Mouse (Mus musculus): Measurements from ENCODE around the gene Ralb.

Ralb gene

GRCm38 (mm10) chr1:119504260-119505062, at the start of gene Ralb:
TSS of gene Ralb (minus strand) at chr1:119504794.
- DNase-seq (ENCODE audit: low read depth, low spot score) = peak; percentile 98

DNA sequence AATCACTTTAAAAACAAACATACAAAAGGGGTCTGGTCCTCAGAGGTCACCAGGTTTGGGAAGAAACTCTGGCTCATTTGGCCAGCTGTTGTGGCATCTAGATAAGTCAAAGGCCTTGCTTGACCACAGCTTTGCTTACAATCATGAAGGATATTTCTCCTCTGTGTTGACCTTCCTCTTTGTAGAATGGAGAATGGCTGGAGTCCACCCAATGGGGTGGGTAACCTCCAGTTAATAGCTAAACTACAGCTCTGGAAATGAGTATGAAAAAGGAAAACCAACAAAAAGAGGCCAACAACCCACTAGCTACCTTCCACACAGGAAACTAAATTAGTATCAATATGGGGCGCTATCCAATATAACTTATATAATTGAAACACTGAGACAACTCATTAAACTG, 47.1 kb upstream of the Ralb start:
- DNase-seq (ENCODE audit: low read depth, low spot score) = no peak

DNA sequence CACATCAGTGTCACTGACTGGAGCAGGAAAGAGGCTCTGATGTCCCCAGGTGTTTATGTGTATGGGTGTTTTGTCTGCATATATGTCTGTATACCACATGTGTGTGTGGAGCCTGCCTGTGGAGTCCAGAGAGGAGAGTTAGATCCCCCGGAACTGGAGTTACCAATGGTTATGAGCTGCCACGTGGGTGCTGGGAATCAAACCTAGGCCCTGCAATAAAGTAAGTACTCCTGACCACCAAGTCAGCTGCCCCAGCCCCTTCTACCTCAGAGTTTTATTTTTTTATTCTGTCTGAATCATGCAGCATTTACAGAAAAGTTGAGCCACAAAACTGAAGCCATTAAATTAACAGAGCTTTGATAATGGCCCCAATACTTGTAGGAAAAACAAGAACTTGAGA, 45.5 kb upstream of the Ralb start:
- no peak for DNase-seq (ENCODE audit: low read depth, low spot score)

DNA sequence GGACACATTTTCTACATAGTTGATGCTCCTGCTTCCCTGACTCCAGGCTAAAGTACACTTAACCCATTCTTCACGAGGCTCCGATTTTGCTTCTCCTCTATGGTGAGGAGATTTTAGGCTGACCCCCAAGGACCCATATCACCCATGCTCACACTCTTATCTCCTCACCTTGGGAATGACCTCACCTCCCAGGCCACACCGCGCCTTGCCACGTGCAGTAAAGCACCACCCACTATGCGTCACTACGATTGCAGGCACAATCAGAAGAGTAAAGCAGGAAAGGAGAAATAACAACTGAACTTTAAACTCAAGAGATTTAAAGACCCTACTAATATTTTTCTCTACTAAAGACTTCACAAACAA, 44.7 kb upstream of the Ralb start:
- DNase-seq (ENCODE audit: low read depth, low spot score) = no peak

GRCm38 (mm10) chr1:119548668-119549326, 44.2 kb upstream of the Ralb start:
- DNase-seq (ENCODE audit: low read depth, low spot score) = peak; percentile 78

GRCm38 (mm10) chr1:119546490-119546889, 41.9 kb upstream of the Ralb start:
- no peak for DNase-seq (ENCODE audit: low read depth, low spot score)

DNA sequence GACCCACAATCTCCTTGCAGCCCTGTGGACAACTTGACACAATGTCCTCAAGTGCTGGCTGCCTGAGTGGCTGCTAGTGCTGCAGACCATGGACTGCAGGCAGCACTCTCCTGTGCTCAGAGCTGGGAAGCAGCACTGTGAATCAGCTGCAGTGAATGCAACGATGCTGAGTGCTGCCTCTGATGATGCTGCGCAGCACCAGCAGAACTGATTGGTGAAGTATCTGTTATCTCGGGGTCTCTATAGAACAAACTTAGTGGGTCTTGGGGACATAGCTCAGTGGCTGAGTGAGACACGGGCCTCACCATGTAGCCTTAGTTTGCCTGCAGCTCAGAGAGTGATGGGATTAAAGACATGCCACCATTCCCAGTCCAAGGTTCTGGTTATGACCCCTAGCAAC, 41.1 kb upstream of the Ralb start:
- no peak for DNase-seq (ENCODE audit: low read depth, low spot score)

GRCm38 (mm10) chr1:119545164-119545563, 40.6 kb upstream of the Ralb start:
- DNase-seq (ENCODE audit: low read depth, low spot score) = no peak

- DNase-seq (ENCODE audit: low read depth, low spot score) = no peak
Observed at GRCm38 (mm10) chr1:119544611-119545155, 40.1 kb upstream of the Ralb start.

DNA sequence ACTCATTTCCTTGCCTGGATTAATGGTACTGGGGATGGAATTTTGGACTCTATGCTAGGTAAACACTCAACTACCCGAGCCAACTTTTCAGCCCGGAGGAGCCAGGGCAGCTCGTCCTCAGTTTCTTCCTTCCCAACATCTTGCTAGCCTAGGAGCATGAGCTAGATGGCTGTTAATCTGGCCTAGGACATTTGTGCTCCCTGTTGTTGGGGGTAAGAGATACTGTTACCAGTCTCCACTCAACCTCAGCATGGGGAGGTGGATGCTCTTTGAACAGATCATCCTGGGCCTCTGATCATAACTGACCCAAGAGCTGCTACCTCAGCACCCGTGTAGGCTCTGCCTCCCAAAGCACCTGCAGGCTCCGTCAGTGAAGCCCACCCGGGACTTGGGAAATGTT, 38.7 kb upstream of the Ralb start:
- DNase-seq (ENCODE audit: low read depth, low spot score) = no peak

DNA sequence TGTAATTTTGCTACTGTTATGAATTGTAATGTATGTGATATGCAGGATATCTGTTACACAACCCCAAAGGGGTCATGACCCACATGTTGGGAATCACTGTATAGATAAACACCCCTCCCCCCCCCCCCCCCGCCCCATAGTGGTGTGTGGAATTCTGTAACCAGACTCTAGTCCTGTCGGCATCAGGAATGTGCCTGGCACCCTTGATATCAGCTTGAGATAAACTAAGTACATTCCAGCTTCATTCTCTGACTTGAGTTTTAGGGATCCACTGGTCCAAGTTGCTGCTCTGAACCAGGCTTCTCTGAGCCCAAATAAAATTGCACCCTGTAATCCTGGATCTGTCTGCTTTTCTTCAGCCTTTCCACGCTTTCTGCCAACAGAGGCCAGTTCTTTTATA, 37.0 kb upstream of the Ralb start:
- DNase-seq (ENCODE audit: low read depth, low spot score) = no peak

DNA sequence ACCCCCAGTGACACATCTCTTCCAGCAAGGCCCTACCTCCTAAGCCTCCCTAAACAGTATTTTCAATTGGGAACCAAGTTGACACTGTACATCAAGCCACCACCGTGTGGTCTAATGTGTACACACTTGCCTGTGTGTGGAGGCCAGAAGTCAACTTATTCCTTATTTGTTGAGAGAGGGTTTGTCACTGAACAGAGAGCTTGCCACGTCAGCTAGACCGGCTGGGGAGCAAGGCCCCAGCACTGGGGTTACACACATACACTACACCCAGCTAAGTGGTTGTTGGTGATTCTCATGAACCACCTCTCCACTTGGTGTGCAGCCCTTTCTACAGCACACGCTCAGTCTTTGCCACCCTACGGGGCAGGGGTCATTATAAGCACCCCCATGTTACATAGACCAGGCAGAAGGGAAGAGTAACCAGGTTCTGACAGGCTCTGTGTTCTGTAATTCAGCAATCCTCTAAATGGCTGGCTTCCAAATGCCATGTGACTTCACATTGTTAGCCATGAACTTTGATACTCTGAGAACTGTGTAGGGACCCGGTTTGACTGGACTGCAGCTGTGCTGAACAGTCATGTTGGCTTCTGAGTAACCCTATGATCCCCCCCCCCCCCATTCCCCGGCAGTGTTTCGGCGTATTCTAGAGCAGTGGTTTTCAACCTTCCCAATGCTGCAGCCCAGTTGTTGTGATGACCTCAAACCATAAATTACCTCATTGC, 36.4 kb upstream of the Ralb start:
- no peak for DNase-seq (ENCODE audit: low read depth, low spot score)

DNA sequence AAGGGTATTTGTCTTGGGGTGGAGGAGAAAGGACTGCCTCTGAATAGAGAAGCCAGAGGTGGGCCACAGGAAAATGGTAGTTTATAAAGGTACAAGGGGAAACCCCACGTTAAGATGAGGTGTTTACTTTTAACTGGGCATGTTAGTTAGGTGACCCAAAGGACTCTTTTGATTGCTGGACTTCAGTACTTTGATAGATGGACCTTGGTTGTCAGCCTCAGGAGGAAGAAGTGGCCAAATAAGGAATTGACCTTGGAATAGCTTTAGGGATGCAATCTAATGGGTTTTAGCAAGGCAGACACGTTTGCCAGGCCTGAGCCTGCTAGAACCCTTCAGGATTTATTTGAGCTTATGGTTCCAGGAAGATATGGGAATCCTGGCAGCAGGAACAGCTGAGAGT, 34.7 kb upstream of the Ralb start:
- DNase-seq (ENCODE audit: low read depth, low spot score) = no peak

- DNase-seq (ENCODE audit: low read depth, low spot score) = no peak
Observed at GRCm38 (mm10) chr1:119537651-119538050, 33.1 kb upstream of the Ralb start.

DNA sequence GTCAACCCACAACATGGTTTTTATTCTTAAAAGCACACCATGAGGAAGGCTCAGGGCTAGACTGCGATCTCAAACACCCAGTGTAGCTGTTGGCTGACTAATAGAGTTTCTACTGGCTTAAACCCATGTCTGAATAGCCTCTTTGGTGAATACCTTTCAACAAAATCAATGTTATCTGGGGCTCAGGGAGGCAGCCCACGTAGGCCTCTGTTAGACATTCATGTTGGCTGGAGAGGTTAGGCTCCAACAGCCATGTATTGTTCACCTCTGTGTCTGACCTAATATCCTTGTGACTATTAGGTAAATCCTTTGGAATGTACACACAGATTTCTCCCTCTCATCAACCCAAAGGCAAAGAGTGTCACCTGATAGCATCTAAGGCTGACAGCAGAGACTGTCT, 31.5 kb upstream of the Ralb start:
- no peak for DNase-seq (ENCODE audit: low read depth, low spot score)

GRCm38 (mm10) chr1:119534341-119534740, 29.7 kb upstream of the Ralb start:
- no peak for DNase-seq (ENCODE audit: low read depth, low spot score)

DNA sequence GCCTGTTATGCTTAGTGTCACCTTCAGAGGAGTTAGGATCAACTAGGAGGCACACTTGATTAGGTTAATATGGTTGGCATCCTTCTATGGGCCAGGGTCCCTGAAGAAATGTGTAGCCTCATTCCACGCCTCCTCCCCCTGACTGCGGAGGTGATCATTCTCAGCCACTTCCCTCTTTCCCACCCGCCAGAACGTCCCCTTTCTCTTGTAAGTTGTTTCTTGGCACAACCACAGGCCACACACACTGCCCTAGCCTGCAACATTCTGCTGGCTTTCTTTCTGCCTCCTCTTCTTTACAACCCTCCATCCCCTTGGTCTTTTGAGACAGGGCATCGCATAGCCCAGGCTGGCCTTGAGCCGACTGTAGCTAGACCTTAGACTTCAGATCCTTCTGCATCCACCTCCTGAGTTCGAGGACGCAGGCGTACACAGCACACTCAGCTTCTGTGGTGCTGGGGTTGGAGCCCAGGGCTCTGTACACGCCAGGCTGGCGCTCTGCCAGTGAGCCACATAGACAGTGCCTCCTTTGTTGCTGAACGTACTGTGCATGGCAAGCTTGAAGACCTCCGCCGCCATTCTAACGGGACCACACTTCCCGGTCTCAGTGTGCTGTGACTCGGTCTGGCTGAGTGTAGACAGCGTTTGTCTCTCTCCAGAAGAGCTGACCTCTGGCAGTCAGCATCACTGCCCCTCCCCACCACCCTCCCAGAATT, 28.7 kb upstream of the Ralb start:
- DNase-seq (ENCODE audit: low read depth, low spot score) = no peak

DNA sequence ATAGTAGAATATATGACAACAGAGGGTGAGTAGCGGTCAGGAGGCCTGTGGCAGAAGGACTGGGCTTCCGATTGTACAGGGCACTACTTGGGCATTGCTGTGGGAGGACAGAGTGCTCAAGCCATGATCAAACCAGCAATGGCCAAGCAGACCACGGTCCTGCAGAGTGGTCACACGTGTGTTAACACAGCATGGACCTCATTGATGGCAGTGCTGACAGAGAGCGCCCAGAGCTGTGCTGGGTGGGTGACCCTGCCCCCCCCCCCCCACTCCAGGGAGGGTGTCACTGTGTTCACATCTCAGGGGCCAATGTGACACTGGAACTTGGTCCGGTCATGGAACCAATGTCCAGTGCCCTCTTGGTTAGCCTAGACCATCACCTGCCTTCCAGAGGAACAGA, 27.6 kb upstream of the Ralb start:
- DNase-seq (ENCODE audit: low read depth, low spot score) = no peak

DNA sequence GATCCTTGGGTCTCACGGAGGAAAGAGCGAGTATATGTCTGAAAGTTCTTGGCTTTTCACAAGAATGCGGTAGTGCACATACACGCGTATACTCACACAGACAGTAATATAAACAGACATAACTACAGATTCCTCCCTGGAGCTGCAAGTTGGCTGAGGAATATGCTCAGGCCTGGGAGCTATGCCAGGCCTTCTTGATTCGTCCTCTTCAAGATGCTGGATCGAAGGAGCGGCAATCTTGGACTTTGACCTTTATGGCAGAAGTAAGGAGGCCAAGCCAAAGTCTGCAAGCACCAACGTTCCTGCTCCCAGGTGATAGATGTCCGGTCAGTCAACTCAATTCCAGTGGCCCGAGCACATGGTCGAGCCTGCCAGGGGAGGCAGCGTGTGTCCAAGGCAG, 26.3 kb upstream of the Ralb start:
- no peak for DNase-seq (ENCODE audit: low read depth, low spot score)

GRCm38 (mm10) chr1:119525689-119526591, 21.3 kb upstream of the Ralb start, which contains the start of gene Tmem185b:
TSS of gene Tmem185b (plus strand) at chr1:119526160.
- peak; percentile 95 for DNase-seq (ENCODE audit: low read depth, low spot score)

- no peak for DNase-seq (ENCODE audit: low read depth, low spot score)
Observed at GRCm38 (mm10) chr1:119525004-119525444, 20.4 kb upstream of the Ralb start.
